Mouse (Mus musculus) CH12.LX (cell line): Measurements from ENCODE around the gene Lamtor5.

ENCODE experiments used
- CTCF ChIP-seq, 2 experiments: IDR thresholded peaks in 1 of 2; conservative IDR thresholded peaks in 1 of 2; 2 replicates each; pipeline ENCODE4 v1.5.1; 2011 to 2012; ENCODE audit warnings: low read depth in 2 of 2, low read length in 2 of 2, improper control_type of control experiment in 1 of 2, inconsistent platforms in 1 of 2, mild to moderate bottlenecking in 1 of 2, moderate library complexity in 1 of 2
- EP300 ChIP-seq: IDR thresholded peaks from 2 replicates; pipeline ENCODE4 v1.6.1; 2011; ENCODE audit warnings: low read length, improper control_type of control experiment
- GABPA ChIP-seq: IDR thresholded peaks from 2 replicates; pipeline ENCODE4 v1.6.1; 2012; ENCODE audit warnings: low read depth, low read length, improper control_type of control experiment, inconsistent platforms; ENCODE audit not compliant: insufficient replicate concordance
- JUND ChIP-seq: conservative IDR thresholded peaks from 2 replicates; pipeline ENCODE4 v1.6.1; 2011; ENCODE audit warnings: low read depth, low read length, improper control_type of control experiment
- POLR2A ChIP-seq: IDR thresholded peaks from 2 replicates; pipeline ENCODE4 v1.6.1; 2011; ENCODE audit warnings: low read depth, mild to moderate bottlenecking, improper control_type of control experiment, low read length
- USF1 ChIP-seq: IDR thresholded peaks from 2 replicates; pipeline ENCODE4 v1.6.1; 2014; ENCODE audit warnings: low read depth, mild to moderate bottlenecking, inconsistent platforms, low read length, improper control_type of control experiment
- ZKSCAN1 ChIP-seq: IDR thresholded peaks from 2 replicates; pipeline ENCODE4 v1.6.1; 2012; ENCODE audit warnings: low read depth, inconsistent platforms, low read length, improper control_type of control experiment, borderline replicate concordance

DNA sequence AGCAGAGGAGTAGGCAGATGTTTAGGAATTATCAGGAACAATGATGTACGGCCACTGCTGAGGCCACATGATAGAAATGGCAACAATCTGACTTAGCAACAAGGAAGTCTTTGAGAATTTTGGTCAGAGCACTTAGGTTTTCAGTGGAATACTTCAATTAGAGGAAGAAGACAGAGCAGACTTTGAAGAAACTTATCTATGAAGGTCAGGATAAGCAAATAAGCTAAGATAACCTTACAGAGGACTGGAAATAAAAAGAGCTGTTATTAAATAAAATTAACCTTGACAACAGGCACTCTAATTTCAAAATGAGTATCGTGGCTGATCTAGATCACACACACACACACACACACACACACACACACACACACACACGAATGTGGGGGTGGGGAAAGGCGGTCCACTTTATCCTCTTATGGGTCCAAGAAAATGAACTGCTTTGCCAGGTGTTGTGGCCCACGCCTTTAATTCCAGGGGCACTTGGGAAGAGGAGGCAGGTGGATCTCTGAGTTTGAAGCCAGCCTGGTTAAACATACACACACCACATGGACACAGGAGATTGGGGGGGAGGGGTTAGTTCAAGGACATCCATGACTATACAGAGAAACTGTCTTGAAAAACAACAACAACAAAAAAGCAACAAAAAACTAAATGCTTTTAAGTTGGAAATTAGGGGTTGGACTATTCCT, 17.2 kb downstream of the Lamtor5 start:
- no peak for TF ChIP-seq EP300
- no peak for TF ChIP-seq CTCF (conservative IDR thresholded peaks at IDR 0.05 in 1 of 2, IDR thresholded peaks at IDR 0.05 in 1 of 2; ENCODE audit: low read depth in 2 of 2, low read length in 2 of 2)
- no peak for TF ChIP-seq GABPA
- no peak for TF ChIP-seq ZKSCAN1
- TF ChIP-seq POLR2A, result no peak
- no peak for TF ChIP-seq JUND
- TF ChIP-seq USF1, result no peak
